Mouse (Mus musculus) kidney, postnatal 36 days (tissue): Measurements from ENCODE around the gene Gm17018.

Experiments used
- DNase-seq, 2 experiments: peaks; one replicate each; pipeline ENCODE4 v3.0.0; 2021 to 2022; ENCODE audit warnings: mixed read lengths in 2 of 2

Gm17018 gene

DNA sequence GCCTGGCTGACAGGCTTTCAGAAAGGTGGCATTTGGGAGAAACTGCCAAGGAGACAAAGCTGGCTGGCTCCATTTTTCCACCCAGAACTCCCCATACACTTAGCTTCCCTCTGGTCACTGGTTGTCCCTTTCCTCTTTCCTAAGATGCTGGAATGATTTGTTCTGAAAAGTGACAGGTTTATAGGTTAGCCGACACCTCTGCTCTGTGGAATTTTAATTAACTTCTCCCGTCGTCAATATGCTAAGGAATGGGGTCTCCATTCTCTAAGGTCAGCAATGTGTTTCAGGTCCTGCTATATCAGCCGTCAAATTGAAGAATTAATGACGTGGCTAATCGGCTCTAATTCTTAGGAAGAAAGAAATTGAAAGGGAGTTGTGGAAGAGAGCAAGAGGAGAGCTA, 68.2 kb downstream of the Gm17018 start:
- DNase-seq = no peak

DNA sequence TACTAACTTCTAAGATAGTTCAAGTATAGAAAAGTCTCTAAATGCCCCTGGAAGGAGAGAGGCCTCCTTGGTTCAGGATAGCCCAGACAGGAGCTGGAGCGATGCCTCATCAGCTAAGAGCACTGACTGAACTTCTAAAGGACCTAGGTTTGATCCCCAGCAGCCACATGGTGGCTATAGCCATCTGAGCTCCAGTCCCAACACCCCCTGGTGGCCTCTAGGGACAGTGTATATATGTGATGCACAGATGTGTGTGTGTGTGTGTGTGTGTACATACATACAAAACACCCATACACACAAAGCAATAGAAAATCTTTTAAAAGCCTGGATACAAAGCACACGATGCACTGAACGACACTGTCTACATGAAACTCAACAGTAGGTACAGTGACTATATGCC, 68.8 kb downstream of the Gm17018 start:
- peak in 1 of 2 experiments; percentile 43 for DNase-seq
